Mouse (Mus musculus) liver, adult 2 months (tissue): Measurements from ENCODE around the gene Patj.

Source experiments
- CTCF ChIP-seq: fragments of 200-500 bp; IDR thresholded peaks from 2 replicates; pipeline ENCODE4 v1.5.1; 2011; ENCODE audit warnings: low read depth, low read length, control low read depth
- POLR2A ChIP-seq: fragments of 200-500 bp; IDR thresholded peaks from 2 replicates; pipeline ENCODE4 v1.6.1; 2011; ENCODE audit warnings: low read length, control low read depth; ENCODE audit not compliant: insufficient read depth; ENCODE audit errors: extremely low read depth

- TF ChIP-seq CTCF (no peak), POLR2A (no peak)
Observed at GRCm38 (mm10) chr4:98728716-98729115, 333.1 kb downstream of the Patj start.
